Mouse (Mus musculus) heart, embryonic 12.5 days (tissue): ENCODE data around the gene Olfr1200. TPM values are rescaled to one million over a fixed set of nuclear protein-coding genes. Genes with fewer than 3 reads are reported as not detected.

Source experiments
- ATAC-seq: fragments of 200-750 bp; cut with Nextera tagmentation; 2 replicates; pipeline ENCODE4 v1.8.0; 2017; ENCODE audit warnings: moderate TSS enrichment, moderate library complexity; ENCODE audit not compliant: insufficient number of reproducible peaks, low FRiP score
- H3K27ac ChIP-seq: fragments of 300-500 bp; sonication (generic); 2 replicates; pipeline ENCODE4 v1.5.1; 2016; ENCODE audit warnings: mild to moderate bottlenecking, moderate library complexity; ENCODE audit not compliant: poor library complexity, severe bottlenecking
- H3K27me3 ChIP-seq: fragments of 300-500 bp; sonication (generic); replicated peaks from 2 replicates; pipeline ENCODE4 v1.6.1; 2016; ENCODE audit warnings: mild to moderate bottlenecking, moderate library complexity
- H3K36me3 ChIP-seq: fragments of 300-500 bp; sonication (generic); 2 replicates; pipeline ENCODE4 v1.6.1; 2016; ENCODE audit warnings: mild to moderate bottlenecking, moderate library complexity
- H3K4me1 ChIP-seq: fragments of 300-500 bp; sonication (generic); replicated peaks from 2 replicates; pipeline ENCODE4 v1.6.1; 2016; ENCODE audit warnings: mild to moderate bottlenecking
- H3K4me2 ChIP-seq: fragments of 300-500 bp; sonication (generic); 2 replicates; pipeline ENCODE4 v1.6.1; 2016; ENCODE audit warnings: mild to moderate bottlenecking, moderate library complexity
- H3K4me3 ChIP-seq: fragments of 300-500 bp; sonication (generic); 2 replicates; pipeline ENCODE4 v1.5.1; 2016; ENCODE audit warnings: mild to moderate bottlenecking
- H3K9ac ChIP-seq: fragments of 300-500 bp; sonication (generic); 2 replicates; pipeline ENCODE4 v1.6.1; 2016; ENCODE audit warnings: mild to moderate bottlenecking, moderate library complexity
- H3K9me3 ChIP-seq: fragments of 300-500 bp; sonication (generic); replicated peaks from 2 replicates; pipeline ENCODE4 v1.6.1; 2016; ENCODE audit warnings: mild to moderate bottlenecking, moderate library complexity
- WGBS: fragments of 180-500 bp; shearing (Covaris S2); methylation state at CpG from one replicate; pipeline ENCODE4 v1.1.7; 2016; 5-methylcytosine and 5-hydroxymethylcytosine counted together
- polyA plus RNA-seq: library from polyadenylated mRNA; unstranded; fragments of >200 nt; fragmentation: Nextera tagmentation; extraction: Ambion mirVana; gene quantifications from 2 replicates; pipeline ENCODE4 v1.2.1, GENCODE M21; 2016

The Olfr1200 gene
- not detected in 2 replicates for polyA plus RNA-seq

DNA sequence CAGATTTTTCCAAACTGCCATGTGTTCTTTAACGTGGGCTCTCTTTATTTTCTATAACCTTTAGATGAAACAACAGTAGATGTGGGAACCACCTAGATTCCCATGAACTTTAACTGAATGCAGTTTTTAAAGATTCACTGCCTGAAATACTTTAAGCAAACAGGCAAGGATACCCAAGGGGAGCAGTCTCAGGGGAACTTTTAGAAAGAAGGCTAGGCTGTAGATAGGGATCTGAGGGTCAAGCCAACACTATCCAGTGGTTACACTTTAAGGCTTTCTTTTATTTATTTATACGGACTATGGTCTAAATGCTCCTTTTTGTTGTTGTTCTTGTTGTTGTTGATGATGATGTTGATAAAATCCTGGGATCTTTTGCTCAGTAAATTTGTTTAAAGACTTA, at the start of gene Olfr1200:
Olfr1200 (minus strand) TSS at position 101 of the 400 bp plus-strand sequence.
- H3K27me3 ChIP-seq = no peaks in the 10 kb centered on the region
- H3K36me3 ChIP-seq = no peaks in the 10 kb centered on the region
- no peak within 1 kb of the TSS for H3K9ac ChIP-seq
- ATAC-seq = no peak
- no peak within 1 kb of the TSS for H3K4me2 ChIP-seq
- no peaks in the 10 kb centered on the region for H3K9me3 ChIP-seq
- 69% methylated on average over 2 of the region's 2 CpGs for WGBS
- no peak within 1 kb of the TSS for H3K4me3 ChIP-seq
- H3K4me1 ChIP-seq = no peaks in the 10 kb centered on the region
- H3K27ac ChIP-seq = no peak within 1 kb of the TSS

DNA sequence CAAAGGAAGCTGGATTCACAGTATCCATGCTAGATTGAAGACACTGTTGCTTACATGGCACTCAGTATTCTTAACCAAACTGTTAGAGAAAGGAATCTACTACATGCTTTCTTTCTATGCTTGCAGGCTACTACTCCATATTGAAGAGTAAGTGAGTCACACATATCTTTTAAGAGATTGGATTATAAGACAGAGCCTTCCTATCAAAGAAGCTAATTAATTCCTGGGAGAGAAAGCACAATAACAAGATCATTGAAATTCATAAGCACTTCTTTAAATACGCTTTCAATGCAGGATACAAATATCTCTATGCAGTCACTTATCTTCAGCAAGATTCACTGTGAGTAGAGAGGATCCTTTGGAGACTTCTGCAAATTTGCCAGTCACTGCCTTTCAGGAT, 43.9 kb upstream of the Olfr1200 start, which contains the start of gene Olfr1202:
Olfr1202 (plus strand) TSS at position 301 of the 400 bp plus-strand sequence.
- Histone ChIP-seq H3K9me3 (no peaks in the 10 kb centered on the region), H3K9ac (no peak within 1 kb of the TSS), H3K27ac (no peak within 1 kb of the TSS), H3K4me1 (no peaks in the 10 kb centered on the region), H3K36me3 (no peaks in the 10 kb centered on the region), H3K4me2 (no peak within 1 kb of the TSS), H3K4me3 (no peak within 1 kb of the TSS), H3K27me3 (no peaks in the 10 kb centered on the region)
- 78% methylated on average over 1 of the region's 1 CpGs for WGBS
- no peak for ATAC-seq

DNA sequence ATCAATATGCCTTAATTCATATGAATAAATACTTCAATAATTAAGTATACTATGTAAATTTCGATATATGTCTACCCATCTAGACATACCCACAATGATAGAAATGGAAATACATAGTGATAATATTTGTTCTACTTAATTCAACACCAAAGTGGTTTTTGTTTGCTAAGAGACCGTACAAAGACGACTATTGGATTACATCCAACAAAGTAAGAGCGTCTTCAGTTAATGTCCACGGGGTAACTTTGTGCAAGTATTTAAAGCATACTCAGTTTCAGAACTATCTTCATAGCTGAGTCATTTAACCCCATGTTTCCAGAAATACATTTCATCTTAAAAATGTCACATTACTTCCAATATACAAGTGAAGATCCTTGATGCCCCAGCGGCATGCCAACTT, 22.4 kb upstream of the Olfr1200 start, which contains the start of gene Olfr1201:
Olfr1201 (plus strand) TSS at position 301 of the 400 bp plus-strand sequence.
- no peak within 1 kb of the TSS for H3K27ac ChIP-seq
- no peak for ATAC-seq
- no peaks in the 10 kb centered on the region for H3K27me3 ChIP-seq
- no peaks in the 10 kb centered on the region for H3K36me3 ChIP-seq
- 0 out of 2 replicates have a peak, but pooled peaks cover 9% of the 10 kb centered on the region for H3K9me3 ChIP-seq
- no peak within 1 kb of the TSS for H3K4me2 ChIP-seq
- H3K9ac ChIP-seq = no peak within 1 kb of the TSS
- H3K4me3 ChIP-seq = no peak within 1 kb of the TSS
- no peaks in the 10 kb centered on the region for H3K4me1 ChIP-seq
- 79% methylated on average over 6 of the region's 6 CpGs for WGBS

DNA sequence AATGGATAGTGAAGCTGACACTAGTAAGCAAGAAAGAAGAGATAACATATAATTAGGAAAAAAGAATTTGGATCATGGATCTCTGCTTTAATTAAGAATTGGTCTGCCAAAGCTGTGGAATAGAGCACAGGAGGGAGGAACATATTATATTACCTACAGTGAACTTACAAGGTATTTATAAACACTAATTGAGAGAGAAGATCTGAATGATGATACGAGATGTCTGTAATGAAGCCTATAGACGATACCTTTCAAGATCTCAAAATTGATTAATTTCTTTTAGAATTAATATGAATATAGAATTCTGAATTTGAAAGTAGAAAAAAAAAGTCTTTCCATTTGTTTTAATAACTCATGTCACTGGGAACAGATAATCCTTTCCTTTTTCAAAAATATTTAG, 9.9 kb downstream of the Olfr1200 start, which contains the start of gene Olfr1199:
Olfr1199 (minus strand) TSS at position 101 of the 400 bp plus-strand sequence.
- no peaks in the 10 kb centered on the region for H3K4me1 ChIP-seq
- H3K27me3 ChIP-seq = no peaks in the 10 kb centered on the region
- no peak for ATAC-seq
- 76% methylated on average over 2 of the region's 2 CpGs for WGBS
- H3K27ac ChIP-seq = no peak within 1 kb of the TSS
- H3K36me3 ChIP-seq = no peaks in the 10 kb centered on the region
- no peak within 1 kb of the TSS for H3K9ac ChIP-seq
- no peak within 1 kb of the TSS for H3K4me2 ChIP-seq
- 0 out of 2 replicates have a peak, but pooled peaks cover 7% of the 10 kb centered on the region for H3K9me3 ChIP-seq
- H3K4me3 ChIP-seq = no peak within 1 kb of the TSS

DNA sequence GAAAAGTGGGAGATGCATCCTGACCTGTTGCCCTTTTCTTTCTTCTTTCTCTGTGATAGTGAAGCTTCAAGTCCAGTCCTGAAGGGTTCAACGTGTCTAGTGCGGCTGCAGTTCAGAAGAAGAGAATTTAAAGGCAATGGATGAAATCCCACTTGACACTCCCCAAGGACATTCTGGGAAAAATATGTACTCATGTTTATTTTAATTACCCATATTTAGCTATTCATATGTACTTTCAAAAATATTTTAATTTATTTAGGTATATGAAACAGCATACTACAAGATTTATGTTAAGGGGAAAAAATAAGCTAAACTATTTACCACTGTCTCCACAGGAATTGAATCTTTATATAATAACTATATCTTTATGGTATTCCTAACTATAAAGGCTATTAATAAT, 19.0 kb downstream of the Olfr1200 start, which contains the start of gene Olfr1198:
Olfr1198 (minus strand) TSS at position 101 of the 400 bp plus-strand sequence.
- H3K36me3 ChIP-seq = no peaks in the 10 kb centered on the region
- no peak within 1 kb of the TSS for H3K9ac ChIP-seq
- no peak within 1 kb of the TSS for H3K27ac ChIP-seq
- H3K4me3 ChIP-seq = no peak within 1 kb of the TSS
- WGBS = 94% methylated on average over 2 of the region's 2 CpGs
- no peak for ATAC-seq
- no peak within 1 kb of the TSS for H3K4me2 ChIP-seq
- no peaks in the 10 kb centered on the region for H3K9me3 ChIP-seq
- H3K4me1 ChIP-seq = no peaks in the 10 kb centered on the region
- H3K27me3 ChIP-seq = no peaks in the 10 kb centered on the region

DNA sequence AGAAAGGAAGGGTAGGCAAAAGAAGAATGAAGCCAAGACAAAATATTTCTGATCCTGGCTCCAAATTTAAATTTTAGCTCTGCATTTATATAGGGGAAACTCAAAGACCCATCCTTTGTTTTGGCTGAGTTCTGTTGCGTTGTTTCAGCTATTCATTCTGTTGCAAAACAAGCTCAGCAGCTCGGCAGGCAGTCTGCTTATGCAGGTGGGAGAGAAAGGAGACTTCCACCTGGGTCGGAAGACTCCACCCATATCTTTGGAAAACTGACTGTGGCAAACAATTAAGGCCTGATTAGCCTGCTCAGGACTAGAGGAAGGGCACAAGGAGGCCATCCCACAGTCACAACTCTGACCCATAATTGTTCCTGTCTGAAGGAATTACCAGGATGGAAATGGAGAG, 26.9 kb downstream of the Olfr1200 start:
- Histone ChIP-seq H3K27ac (no peak overlapping the region), H3K4me1 (no peaks in the 10 kb centered on the region), H3K9ac (no peak overlapping the region), H3K9me3 (no peaks in the 10 kb centered on the region; the same call in 1 of the 2 replicates), H3K4me3 (no peak overlapping the region), H3K4me2 (no peak overlapping the region), H3K27me3 (no peaks in the 10 kb centered on the region), H3K36me3 (no peaks in the 10 kb centered on the region)
- ATAC-seq = no peak
- 73% methylated on average over 3 of the region's 3 CpGs for WGBS

DNA sequence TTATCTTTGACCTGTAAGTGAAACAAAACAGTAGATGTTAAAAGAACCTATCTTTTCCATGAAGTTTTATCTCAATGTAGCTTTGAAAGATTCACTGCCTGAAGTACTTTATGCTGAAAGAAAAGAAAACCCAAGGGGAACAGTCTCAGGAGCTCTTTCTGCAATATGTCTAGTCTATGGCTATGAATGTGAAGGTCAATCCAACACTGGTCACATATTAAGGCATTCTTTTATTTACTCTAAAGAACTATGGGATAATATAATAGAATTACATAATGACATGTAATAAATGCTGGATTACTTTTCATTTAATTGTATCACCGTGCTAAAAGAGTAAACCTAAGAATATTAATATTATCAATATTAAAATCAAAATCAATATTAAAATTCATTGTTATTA, 38.0 kb downstream of the Olfr1200 start, which contains the start of gene Olfr1197:
Olfr1197 (minus strand) TSS at position 101 of the 400 bp plus-strand sequence.
- H3K9ac ChIP-seq = no peak within 1 kb of the TSS
- ATAC-seq = no peak
- H3K4me3 ChIP-seq = no peak within 1 kb of the TSS
- no peaks in the 10 kb centered on the region for H3K36me3 ChIP-seq
- WGBS = 69% methylated on average over 1 of the region's 1 CpGs
- no peak within 1 kb of the TSS for H3K27ac ChIP-seq
- H3K4me1 ChIP-seq = no peaks in the 10 kb centered on the region
- no peak within 1 kb of the TSS for H3K4me2 ChIP-seq
- H3K9me3 ChIP-seq = no peaks in the 10 kb centered on the region
- H3K27me3 ChIP-seq = no peaks in the 10 kb centered on the region

Other genes starting within 250 kb of the Olfr1200 start
- not detected in 2 replicates for gene Olfr1188, start 213.6 kb downstream of the Olfr1200 start, polyA plus RNA-seq
- not detected in 2 replicates for gene Olfr1189, start 184.0 kb downstream of the Olfr1200 start, polyA plus RNA-seq
- not detected in 2 replicates for gene Olfr1191-ps1, start 129.9 kb downstream of the Olfr1200 start, polyA plus RNA-seq
- not detected in 2 replicates for gene Olfr1192-ps1, start 122.0 kb downstream of the Olfr1200 start, polyA plus RNA-seq
- not detected in 2 replicates for gene Olfr1193, start 94.9 kb downstream of the Olfr1200 start, polyA plus RNA-seq
- not detected in 2 replicates for gene Olfr1195, start 81.3 kb downstream of the Olfr1200 start, polyA plus RNA-seq
- gene Olfr1196, start 65.9 kb downstream of the Olfr1200 start, polyA plus RNA-seq = not detected in 2 replicates
- gene Olfr1197, start 38.1 kb downstream of the Olfr1200 start, polyA plus RNA-seq = not detected in 2 replicates
- not detected in 2 replicates for gene Olfr1198, start 19.1 kb downstream of the Olfr1200 start, polyA plus RNA-seq
- gene Olfr1199, start 10.0 kb downstream of the Olfr1200 start, polyA plus RNA-seq = not detected in 2 replicates
- not detected in 2 replicates for gene Olfr1201, start 22.5 kb upstream of the Olfr1200 start, polyA plus RNA-seq
- not detected in 2 replicates for gene Olfr1202, start 44.0 kb upstream of the Olfr1200 start, polyA plus RNA-seq
- not detected in 2 replicates for gene Olfr1205, start 59.2 kb upstream of the Olfr1200 start, polyA plus RNA-seq
- not detected in 2 replicates for gene Olfr1204, start 78.8 kb upstream of the Olfr1200 start, polyA plus RNA-seq
- gene Olfr1206, start 92.7 kb upstream of the Olfr1200 start, polyA plus RNA-seq = not detected in 2 replicates
- not detected in 2 replicates for gene Olfr1208, start 131.8 kb upstream of the Olfr1200 start, polyA plus RNA-seq
- gene Olfr1209, start 144.7 kb upstream of the Olfr1200 start, polyA plus RNA-seq = not detected in 2 replicates
- gene Olfr1211, start 167.6 kb upstream of the Olfr1200 start, polyA plus RNA-seq = not detected in 2 replicates
- not detected in 2 replicates for gene Olfr1212, start 183.5 kb upstream of the Olfr1200 start, polyA plus RNA-seq
- not detected in 2 replicates for gene Gm13762, start 209.8 kb upstream of the Olfr1200 start, polyA plus RNA-seq
- not detected in 2 replicates for gene Olfr1214, start 222.2 kb upstream of the Olfr1200 start, polyA plus RNA-seq
- not detected in 2 replicates for gene Olfr1215, start 236.5 kb upstream of the Olfr1200 start, polyA plus RNA-seq
- gene Olfr1216, start 247.9 kb upstream of the Olfr1200 start, polyA plus RNA-seq = not detected in 2 replicates